Mouse (Mus musculus) neutrophil, adult 5-6 weeks (primary cell): Measurements from ENCODE around the gene Gpha2. TPM values are rescaled to one million over a fixed set of nuclear protein-coding genes. Genes with fewer than 3 reads are reported as not detected.

Experiments used
- ATAC-seq: fragments of 151-379, 151-347 bp; 2 replicates; pipeline ENCODE4 v1.8.0; 2017; ENCODE audit warnings: mild to moderate bottlenecking, moderate TSS enrichment; ENCODE audit not compliant: insufficient number of reproducible peaks, poor library complexity, low FRiP score, severe bottlenecking; ENCODE audit errors: extremely low read depth
- total RNA-seq: library from RNA; stranded (forward); fragments of 200-1000 nt; gene quantifications from 2 replicates; pipeline ENCODE4 v1.2.3, GENCODE M21; 2017

Gene Gpha2
- total RNA-seq = not detected in 2 replicates

DNA sequence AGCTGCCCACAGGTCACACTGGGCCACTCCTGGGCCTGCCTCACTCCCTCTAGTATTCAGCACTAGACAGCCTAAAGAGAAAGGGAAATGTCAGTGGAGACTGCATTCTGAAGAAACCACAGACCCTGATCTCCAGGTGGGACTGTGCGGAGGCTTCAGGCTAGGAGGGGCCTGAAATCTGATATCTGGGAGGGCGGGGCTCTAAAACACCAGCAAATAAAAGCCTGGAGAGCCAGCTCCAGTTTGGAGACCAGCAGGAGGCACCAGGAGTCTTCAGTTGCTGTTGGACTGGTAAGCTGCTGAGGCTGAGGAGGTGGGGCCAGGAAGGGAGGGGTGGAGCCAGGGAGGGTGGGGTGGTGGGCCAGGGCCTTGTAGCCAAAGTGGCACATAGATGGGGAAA is at the start of gene Gpha2:
Gene Gpha2, plus strand, starts transcription at position 246 of the 400 bp plus-strand sequence.
- ATAC-seq = no peak

DNA sequence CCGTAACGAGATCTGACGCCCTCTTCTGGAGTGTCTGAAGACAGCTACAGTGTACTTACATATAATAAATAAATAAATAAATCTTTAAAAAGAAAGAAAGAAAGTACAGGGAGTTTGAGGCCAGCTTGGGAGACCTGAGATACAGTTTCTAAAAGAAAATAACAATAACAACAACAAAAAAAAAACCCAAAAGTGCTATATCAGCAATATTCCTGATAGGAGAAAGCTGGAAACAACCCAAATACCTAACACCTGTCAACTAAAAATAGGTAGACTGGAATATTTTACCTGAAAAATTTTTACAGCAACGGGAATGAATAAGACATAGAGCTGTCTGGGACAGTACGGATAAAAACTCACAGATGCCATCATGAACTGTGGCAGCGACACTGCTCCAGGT is 47.4 kb upstream of the Gpha2 start:
- ATAC-seq = no peak

DNA sequence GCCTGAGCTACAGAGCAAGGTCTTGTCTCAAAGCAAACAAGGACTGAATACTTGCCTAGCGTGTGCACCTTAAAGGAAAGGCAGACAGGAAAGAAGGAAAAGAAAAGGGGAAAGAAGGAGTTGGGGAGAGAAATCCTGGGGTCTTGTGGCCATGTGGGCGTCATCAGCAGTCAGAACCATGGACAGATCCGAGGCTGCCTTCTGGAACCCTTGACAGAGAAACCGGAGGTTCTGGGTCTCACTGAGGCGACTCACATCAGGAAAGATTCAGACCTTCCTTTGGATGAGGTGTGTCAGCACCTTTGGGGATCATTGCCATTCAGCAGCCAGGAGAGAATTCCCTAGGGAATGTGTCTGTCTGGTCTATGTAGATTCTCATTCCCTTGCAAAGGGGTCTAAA is 44.6 kb upstream of the Gpha2 start:
- ATAC-seq = no peak

DNA sequence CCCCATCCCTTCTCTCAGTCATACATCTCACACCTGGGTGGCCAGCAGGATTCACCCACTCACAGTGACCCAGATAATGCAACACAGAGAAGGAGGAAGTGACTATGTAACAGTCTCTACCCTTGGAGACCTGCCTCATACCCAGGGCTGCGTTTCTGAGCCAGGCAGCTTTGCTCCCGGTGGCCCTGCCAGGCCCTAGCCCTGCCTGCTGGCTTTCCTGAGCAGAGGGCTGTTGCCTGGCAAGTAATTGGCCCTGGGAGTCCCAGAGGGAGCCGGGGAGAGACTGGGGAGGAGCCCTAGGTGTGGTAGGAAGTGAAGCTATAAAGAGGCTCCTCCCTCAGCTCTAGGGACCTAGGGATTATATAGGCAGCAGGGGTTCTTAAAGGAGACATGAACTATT is 43.6 kb upstream of the Gpha2 start:
- ATAC-seq = no peak

DNA sequence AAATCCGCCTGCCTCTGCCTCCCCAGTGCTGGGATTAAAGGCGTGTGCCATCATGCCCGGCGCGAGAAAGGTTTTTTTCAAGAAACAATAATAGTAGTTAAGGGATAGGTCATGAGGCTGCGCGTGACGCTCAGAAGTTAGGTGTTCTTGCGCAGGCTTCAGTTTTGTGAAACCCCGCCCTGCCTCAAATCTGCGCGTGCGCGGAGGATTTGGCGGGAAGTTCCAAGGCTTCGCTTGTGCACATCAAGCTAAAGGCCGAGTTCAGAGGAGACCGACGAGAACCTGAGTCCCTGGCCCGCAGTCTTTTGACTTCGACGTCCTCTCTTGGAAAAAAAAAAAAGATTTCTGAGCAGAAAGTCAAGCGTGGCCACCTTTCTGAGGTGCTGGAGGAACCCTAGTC is 42.0 kb upstream of the Gpha2 start, which contains the start of gene Majin:
Gene Majin, plus strand, starts transcription at position 258 of the 400 bp plus-strand sequence.
- ATAC-seq = no peak

DNA sequence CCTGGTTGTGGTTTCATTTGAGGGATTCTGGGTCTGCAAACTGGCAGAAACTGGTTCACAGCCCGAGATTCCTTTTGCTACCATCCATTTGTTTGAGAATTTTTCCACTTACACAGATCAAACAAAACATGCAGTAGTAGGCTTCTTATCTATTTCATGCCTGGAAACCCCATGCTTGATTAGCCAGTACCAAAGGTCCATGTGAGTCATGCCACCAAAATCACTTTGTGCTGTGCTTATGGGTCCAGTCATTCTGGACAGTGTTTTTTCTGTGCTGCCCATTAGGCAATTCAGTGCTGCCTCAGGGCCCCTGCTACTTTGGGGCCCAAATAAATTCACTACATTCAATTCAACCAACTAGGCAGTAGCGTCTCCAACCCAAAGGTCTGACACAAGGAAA is 21.9 kb upstream of the Gpha2 start:
- no peak for ATAC-seq

DNA sequence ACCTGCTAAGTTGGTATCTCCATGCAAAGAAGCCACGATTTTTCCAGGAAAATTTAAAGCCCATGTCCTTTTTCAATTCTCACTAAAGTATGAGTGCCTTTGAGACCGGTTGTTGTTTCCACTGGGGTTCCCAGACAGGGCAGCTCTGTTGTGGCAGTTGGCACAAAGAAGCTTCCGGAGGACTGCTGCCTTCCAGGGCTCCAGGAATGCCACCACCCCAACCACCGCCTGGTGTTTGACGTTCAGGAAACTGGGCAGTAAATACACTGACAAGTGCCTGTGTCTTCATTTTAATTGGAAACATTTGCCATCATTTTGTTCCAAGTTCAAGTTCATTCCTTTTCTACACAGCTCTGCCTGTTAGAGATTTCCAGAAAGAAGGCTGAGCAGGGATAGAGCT is 19.5 kb upstream of the Gpha2 start:
- no peak for ATAC-seq

DNA sequence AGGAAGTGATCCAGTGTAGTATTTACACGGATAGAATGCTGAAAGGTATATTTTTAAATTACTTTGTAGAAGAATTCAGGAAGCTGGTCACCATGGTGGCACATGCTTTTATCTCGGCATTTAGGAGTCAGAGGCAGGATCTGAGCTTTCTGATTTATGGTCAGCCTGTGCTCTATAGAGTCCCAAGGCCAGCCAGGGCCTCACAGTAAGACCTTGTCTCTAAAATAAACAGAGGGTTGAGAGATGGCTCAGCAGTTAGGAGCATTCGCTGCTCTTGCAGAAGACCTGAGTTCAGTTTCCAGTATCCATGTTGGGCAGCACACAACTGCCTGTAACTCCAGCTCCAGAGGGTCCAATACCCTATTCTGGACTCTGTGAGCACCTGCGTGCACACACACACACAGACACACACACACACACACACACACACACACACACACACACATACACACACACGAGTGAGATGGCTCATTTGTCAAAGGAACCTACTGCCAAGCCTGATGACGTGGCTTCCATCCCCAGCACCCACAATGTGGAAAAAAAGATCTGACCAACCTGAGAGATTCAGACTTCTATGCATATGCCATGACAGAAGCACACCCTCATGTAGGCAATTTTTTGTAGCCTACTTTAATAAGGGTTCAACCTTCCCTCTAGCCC is 10.0 kb upstream of the Gpha2 start:
- ATAC-seq = no peak

DNA sequence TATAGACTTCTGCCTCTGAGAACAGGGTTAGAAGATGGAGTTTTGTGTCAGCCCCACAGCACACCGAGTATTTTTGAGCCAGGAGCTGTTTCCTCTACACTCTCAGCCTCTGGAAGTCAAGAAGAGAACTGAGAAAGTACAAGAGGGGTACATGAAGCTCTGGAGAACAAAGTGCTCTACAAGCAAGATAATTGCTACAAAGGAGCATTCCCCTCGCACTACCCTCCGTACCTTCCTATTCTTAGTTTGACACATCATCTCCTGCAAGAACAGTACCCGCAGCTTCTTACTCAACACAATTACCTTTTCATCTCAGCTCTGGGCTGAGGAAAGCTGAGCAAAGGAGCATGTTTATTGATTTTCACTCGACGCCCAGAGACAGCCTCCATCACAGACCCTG is 7.6 kb upstream of the Gpha2 start:
- no peak for ATAC-seq

DNA sequence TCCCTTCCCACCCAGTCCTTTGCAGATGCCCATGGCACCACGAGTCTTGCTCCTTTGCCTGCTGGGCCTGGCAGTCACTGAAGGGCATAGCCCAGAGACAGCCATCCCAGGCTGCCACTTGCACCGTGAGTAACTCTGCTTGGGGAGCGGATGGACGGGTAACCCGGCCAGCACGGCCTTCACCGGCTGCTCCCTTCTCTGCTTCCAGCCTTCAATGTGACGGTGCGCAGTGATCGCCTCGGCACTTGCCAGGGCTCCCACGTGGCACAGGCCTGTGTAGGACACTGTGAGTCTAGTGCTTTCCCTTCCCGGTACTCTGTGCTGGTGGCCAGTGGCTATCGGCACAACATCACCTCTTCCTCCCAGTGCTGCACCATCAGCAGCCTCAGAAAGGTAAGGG is 583 bp downstream of the Gpha2 start:
- ATAC-seq = no peak

DNA sequence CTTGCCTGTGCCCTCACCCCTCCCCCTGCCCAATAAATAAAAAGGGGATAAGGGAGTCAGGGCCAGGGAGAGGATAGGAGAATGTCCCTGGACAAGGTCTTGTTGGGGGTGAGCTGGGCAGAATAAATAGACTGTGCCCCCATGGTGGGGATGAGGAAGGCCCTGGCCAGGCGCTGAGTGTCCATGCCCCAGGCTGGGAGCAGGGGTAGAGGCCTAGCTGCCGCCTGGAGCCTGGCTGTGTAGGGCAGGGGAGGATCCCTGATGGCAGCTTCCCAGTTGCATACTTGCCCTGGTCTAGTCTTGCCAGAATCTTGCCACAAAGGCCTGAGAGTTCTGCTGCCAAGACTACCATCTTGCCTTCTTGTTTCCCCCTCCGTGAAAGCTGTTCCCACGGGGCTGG is 1.7 kb downstream of the Gpha2 start:
- no peak for ATAC-seq

DNA sequence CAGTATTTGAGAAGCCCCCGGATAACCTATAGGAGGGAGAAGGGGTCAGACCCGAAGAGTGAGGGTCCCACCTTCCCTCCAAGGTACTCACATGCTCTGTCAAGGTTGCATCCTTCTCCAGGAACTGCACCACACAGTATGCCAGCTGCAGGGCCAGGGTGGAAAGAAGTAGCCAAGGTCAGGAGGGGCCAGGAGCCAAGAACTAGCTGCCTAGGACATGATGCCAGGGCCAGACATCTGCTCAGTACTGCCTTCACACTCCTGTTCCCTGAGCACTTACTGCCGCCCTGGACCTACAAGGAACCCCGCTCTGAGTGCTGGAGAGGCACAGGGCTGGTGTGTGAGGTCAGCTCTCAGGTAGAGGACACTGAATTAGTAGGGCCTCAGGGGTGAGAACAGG is 4.2 kb downstream of the Gpha2 start:
- no peak for ATAC-seq

DNA sequence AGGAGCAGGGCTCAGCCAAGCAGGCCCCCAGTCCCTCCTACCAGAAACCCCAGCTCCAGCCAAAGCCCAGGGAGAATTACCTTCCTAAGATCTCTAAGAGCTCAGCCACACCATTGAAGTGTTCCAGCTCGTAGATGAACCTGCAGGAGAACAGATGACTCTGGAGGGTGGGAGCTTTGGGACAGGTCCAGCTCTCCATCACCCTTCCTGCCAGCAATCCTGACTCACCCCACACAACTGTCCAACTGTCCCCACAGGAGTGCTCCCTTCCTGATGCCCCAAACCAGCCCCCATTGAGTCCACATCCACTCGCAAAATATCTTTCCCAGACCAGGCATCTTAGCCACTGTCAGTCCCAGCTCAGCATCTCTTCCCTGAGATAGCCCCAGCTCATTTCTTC is 4.9 kb downstream of the Gpha2 start:
- no peak for ATAC-seq

DNA sequence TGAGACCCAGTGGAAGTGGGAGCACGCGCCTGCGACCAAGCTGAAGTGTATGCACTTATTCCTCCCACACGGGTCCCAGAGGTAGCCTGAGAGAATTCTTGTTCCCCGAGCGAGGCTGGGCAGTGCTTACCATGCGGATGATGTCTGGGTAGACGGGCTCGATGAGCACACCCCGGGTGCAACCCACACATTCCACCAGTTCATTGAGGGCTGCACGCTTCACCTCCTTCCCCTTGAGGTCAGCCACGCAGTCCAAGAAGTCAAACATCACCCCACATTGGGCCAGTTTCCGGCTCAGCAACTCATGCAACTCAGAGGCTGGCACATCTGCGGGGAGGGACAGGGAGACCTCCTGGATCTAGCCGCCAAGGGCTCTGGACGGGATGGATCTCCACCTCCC is 7.5 kb downstream of the Gpha2 start:
- ATAC-seq = no peak

DNA sequence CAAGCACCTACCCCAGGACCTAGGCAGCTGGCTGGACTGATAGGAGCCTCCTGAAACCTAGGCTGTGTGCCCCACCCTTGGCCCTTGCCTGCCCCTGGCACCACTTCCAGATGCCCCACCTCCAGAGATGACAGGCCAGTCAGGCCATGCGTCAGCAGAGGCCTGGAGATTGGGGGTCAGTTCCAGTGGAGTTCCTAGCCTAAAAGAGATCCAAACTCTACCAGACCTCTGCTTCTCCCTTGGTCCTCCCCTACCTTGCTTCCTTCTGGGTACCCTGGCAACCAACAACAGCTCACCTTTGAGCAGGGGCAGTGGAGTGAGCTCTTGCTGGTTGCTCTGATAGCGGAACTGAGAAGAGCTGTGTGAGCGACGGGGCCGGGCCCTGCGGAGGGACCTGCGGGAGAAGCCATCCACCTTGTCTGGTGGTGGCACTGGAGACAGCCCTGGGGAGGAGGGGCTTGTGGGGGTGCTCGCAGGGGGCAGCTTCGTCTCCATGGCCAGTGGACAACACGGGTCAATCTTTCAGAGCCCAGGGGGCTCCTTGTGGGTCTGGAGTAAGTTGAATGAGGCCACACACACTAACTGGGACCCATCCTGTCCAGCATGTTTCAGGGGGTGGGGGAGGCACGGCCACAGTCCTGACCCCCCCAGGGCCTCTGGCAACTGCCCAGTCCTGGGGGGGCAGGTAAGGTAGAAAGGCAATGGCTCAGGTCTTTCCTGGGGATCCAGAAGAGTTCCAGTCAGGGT is 8.3 kb downstream of the Gpha2 start:
- no peak for ATAC-seq

DNA sequence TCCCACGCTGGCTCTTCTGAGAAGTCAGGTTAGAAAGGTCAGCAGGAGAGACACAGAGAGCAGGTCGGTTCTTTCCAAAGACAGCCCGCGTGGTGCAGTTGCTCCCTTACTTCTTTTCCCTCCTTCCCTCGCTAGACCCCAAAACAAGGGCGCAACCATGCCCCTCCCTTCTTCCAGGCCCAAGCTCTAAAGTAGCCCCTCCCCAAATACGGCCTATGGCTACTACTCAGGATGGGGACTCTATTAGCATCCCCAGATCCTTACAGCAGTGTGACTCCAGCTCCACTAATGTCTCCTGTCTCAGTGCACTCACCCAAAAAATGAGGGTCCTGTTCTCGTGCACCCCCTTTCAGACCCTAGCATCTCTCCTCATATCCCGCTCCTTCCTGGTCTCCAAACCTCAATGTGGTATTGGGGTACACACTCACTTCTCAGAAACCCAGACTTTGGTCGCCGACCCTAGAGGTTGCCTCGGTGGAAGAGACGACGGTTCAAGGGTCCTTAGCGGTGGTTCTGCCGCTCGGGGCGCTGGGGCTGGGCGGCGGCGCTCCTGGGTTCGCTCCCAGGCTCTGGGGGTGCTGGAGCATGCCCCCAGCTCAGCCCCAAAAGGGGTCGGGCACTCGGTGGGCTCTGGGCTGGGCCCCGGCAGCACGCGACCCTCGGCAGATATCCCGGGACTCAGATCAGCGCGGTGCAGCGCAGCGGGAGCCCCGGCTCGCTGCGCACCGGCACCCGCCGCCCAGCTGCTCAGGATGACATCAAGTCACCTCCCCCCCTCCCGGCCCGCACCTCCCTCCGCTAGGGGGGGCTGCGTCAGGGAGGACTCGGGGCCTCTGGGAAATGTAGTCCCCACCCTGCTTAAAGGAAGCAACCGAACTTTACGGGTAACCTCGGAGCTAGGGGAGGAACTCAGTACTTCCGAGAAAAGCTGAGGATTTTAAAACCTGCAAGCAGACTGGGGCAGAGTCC is 9.2 kb downstream of the Gpha2 start, which contains the start of gene Ppp2r5b:
Gene Ppp2r5b, minus strand, starts transcription at position 789 of the 969 bp plus-strand sequence.
- ATAC-seq = peak; percentile 82

DNA sequence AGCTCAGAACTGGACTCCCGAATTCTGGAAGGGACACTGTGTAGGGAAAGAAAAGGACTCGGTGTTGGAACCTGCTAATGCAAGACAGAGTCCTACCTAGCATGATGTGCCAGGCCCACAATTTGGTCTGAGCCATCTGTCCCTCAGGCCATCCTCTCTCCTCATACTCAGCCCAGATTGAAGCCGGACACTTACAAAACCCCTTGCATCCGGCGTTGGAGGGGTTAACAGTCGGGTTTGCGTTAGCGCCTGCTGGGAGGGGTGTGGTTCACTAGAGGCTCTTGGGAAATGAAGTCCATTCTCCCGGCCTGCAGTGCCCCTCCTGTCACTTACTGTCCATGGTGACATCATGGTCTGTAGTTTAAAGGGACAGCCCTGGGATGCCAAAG is 9.9 kb downstream of the Gpha2 start:
- ATAC-seq = peak; percentile 80

DNA sequence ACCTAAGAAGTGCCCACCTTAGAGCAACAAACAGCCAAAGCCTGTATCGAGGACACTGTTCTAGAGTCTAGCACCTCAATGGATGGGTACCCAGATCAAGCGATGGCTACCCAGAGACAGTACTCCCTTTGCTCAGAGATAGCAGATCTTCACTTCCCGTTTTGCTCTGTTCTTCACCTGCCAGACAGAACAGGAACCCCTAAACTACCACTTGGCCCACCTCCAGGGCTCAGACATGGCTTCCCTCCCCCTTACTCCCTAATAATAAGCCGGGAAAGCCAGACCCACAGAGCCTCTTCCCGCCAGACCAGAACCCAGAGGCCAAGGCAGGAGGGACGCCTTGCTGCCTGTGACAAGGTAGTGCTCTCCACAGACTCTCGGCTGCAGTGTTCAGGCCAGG is 10.7 kb downstream of the Gpha2 start:
- no peak for ATAC-seq

DNA sequence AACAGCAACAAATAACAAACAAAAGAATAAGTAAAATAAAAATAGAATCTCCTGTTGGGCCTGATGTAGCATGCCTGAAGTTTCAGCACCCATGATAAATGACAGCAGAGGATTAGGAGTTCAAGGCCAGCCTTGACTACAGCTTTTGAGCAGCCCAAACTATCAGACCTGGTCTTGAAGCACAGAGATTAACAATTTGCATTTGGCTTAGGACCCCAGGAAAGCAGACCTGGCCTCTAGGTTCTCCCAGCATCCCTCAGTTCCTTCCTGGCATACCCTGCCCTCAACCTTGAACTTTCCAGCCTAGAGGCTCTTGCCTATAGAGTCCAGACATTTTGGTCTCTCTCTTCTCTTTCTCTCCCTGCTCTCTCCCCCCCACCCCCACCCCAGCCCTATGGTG is 12.6 kb downstream of the Gpha2 start:
- ATAC-seq = no peak

DNA sequence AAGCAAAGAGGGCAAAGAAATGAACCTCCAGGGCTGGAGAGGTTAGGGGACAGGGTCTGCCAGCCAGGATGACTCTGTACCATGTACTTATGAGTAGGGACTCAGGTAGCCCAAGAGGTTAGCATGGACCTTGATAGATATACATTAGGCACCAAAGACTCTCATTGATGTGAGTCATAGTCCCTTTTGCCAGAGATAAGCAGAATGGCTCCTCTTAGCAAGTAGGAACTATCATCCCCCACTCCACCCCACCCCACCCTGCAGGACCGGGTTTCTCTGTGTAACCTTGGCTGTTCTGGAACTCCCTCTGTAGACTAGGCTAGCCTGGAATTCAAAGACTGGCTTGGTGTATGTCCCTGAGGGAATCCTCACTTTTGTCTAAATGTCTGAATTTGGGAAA is 14.0 kb downstream of the Gpha2 start:
- ATAC-seq = no peak
